Mouse (Mus musculus) liver, embryonic 11.5 days (tissue): ENCODE measurements around the gene Ssxb6. TPM values are rescaled to one million over a fixed set of nuclear protein-coding genes. Genes with fewer than 3 reads are reported as not detected.
"Not testable (repeated sequence)": the region's sequence is repeated elsewhere in the genome, so short reads cannot be mapped to it uniquely, and the experiment has no call there.

ENCODE experiments used
- ATAC-seq: fragments of 200-750 bp; cut with Nextera tagmentation; replicated peaks from 2 replicates; pipeline ENCODE4 v1.8.0; 2017; ENCODE audit warnings: moderate number of reproducible peaks, mild to moderate bottlenecking, moderate TSS enrichment, moderate library complexity; ENCODE audit not compliant: low FRiP score
- DNase-seq: peaks from one replicate; pipeline ENCODE4 v3.0.0-alpha.2; 2017; ENCODE audit warnings: low spot score
- H3K27ac ChIP-seq: fragments of 300-500 bp; sonication (generic); 2 replicates; pipeline ENCODE4 v1.5.1; 2014; ENCODE audit warnings: mild to moderate bottlenecking, low read depth, low read length, control low read depth
- H3K27me3 ChIP-seq: fragments of 300-500 bp; sonication (generic); replicated peaks from 2 replicates; pipeline ENCODE4 v1.6.1; 2014; ENCODE audit warnings: low read length, mixed read lengths; ENCODE audit not compliant: control insufficient read depth, insufficient read depth
- H3K36me3 ChIP-seq: fragments of 300-500 bp; sonication (generic); 2 replicates; pipeline ENCODE4 v1.6.1; 2014; ENCODE audit warnings: mild to moderate bottlenecking, low read length, moderate library complexity, mixed read lengths; ENCODE audit not compliant: control insufficient read depth, insufficient read depth
- H3K4me1 ChIP-seq: fragments of 300-500 bp; sonication (generic); replicated peaks from 2 replicates; pipeline ENCODE4 v1.6.1; 2014; ENCODE audit warnings: low read length, mixed read lengths; ENCODE audit not compliant: control insufficient read depth, insufficient read depth
- H3K4me2 ChIP-seq: fragments of 300-500 bp; sonication (generic); 2 replicates; pipeline ENCODE4 v1.6.1; 2014; ENCODE audit warnings: mild to moderate bottlenecking, control low read depth, moderate library complexity
- H3K4me3 ChIP-seq: fragments of 300-500 bp; sonication (generic); 2 replicates; pipeline ENCODE4 v1.5.1; 2014; ENCODE audit warnings: low read depth, low read length, control low read depth
- H3K9ac ChIP-seq: fragments of 300-500 bp; sonication (generic); 2 replicates; pipeline ENCODE4 v1.6.1; 2014; ENCODE audit warnings: low read depth, low read length, control low read depth
- H3K9me3 ChIP-seq: fragments of 300-500 bp; sonication (generic); 2 replicates; pipeline ENCODE4 v1.6.1; 2016; ENCODE audit warnings: low read length, inconsistent platforms, mixed read lengths; ENCODE audit not compliant: control insufficient read depth
- WGBS: fragments of 180-500 bp; shearing (Covaris S2); extraction: QIAGEN DNeasy Blood & Tissue Kit; methylation state at CpG from one replicate; pipeline ENCODE4 v1.1.7; 2014; 5-methylcytosine and 5-hydroxymethylcytosine counted together
- polyA plus RNA-seq: library from polyadenylated mRNA; unstranded; fragments of >200 nt; fragmentation: Nextera tagmentation; extraction: Ambion mirVana; gene quantifications from 2 replicates; pipeline ENCODE4 v1.2.1, GENCODE M21; 2014

The Ssxb6 gene
- not detected in 2 replicates for polyA plus RNA-seq

DNA sequence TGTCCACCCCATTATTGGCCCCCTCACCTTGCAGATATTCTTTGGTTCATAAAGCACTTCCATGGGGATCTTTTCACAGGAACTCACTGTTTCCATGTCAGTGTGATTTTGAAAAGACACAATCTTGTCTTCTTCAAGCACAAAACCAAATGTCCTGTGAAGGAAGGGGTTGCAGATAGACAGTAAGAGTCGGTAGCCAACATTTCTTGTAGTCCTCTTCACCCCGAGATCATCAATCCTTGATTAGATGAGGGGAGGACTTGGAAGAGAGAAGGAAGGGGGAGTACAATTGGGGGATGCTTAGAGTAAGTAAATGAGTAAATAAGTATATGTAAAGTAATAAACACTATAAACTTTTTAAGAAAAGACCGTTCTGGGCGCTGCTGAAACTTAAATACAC is at the start of gene Ssxb6:
TSS of gene Ssxb6 (minus strand) at position 101 of the 400 bp plus-strand sequence.
- H3K9me3 ChIP-seq, H3K27me3 ChIP-seq, H3K4me3 ChIP-seq, ATAC-seq, DNase-seq, H3K9ac ChIP-seq, H3K36me3 ChIP-seq, H3K27ac ChIP-seq, H3K4me2 ChIP-seq, H3K4me1 ChIP-seq: not testable (repeated sequence)
- 68% methylated on average over 4 of the region's 4 CpGs for WGBS

GRCm38 (mm10) chrX:8591716-8592115 is 43.7 kb upstream of the Ssxb6 start, which contains the start of gene Ssxb3:
Ssxb3 (minus strand) TSS chrX:8591816.
- not testable (repeated sequence) for H3K9ac ChIP-seq, H3K4me2 ChIP-seq, DNase-seq, H3K9me3 ChIP-seq, H3K36me3 ChIP-seq, H3K4me1 ChIP-seq, H3K4me3 ChIP-seq, H3K27me3 ChIP-seq, H3K27ac ChIP-seq, ATAC-seq
- whole genome bisulfite sequencing: 16% methylated on average over 1 of the region's 1 CpGs

GRCm38 (mm10) chrX:8524854-8525253 is 23.2 kb downstream of the Ssxb6 start, which contains the start of gene Gm14459:
Gm14459 (minus strand) TSS chrX:8524954.
- Histone ChIP-seq H3K4me2 (no peak within 1 kb of the TSS), H3K4me1 (no peaks in the 10 kb centered on the region), H3K4me3 (no peak within 1 kb of the TSS), H3K36me3 (no peaks in the 10 kb centered on the region), H3K9me3 (no peaks in the 10 kb centered on the region), H3K27ac (no peak within 1 kb of the TSS), H3K27me3 (no peaks in the 10 kb centered on the region), H3K9ac (no peak within 1 kb of the TSS)
- 75% methylated on average over 2 of the region's 2 CpGs for WGBS
- no peak for ATAC-seq
- no peak for DNase-seq

Other genes with a start within 250 kb of the Ssxb6 start
- gene Ssxb10, start 220.8 kb downstream of the Ssxb6 start, polyA plus RNA-seq: not detected in 2 replicates
- not detected in 2 replicates for gene Ssxb9, start 181.3 kb downstream of the Ssxb6 start, polyA plus RNA-seq
- gene Ssxb1, start 134.9 kb downstream of the Ssxb6 start, polyA plus RNA-seq: not detected in 2 replicates
- not detected in 2 replicates for gene Ssxb2, start 86.5 kb downstream of the Ssxb6 start, polyA plus RNA-seq
- gene Gm14459, start 23.3 kb downstream of the Ssxb6 start, polyA plus RNA-seq: not detected in 2 replicates
- not detected in 2 replicates for gene Ssxb3, start 43.6 kb upstream of the Ssxb6 start, polyA plus RNA-seq
- not detected in 2 replicates for gene Ssxb8, start 142.6 kb upstream of the Ssxb6 start, polyA plus RNA-seq
- not detected in 2 replicates for gene Ssx9, start 200.2 kb upstream of the Ssxb6 start, polyA plus RNA-seq